Mouse (Mus musculus): ENCODE data around the gene Rpgrip1l.

GRCm38 (mm10) chr8:91326018-91326417, 13.0 kb upstream of the Rpgrip1l start:
- TF ChIP-seq CTCF (IDR thresholded peaks at IDR 0.05), result no peak
- TF ChIP-seq EP300 (IDR thresholded peaks at IDR 0.05), result no peak

Data from lung, postnatal 0 days (tissue).